Mouse (Mus musculus) embryonic fibroblast, embryonic 13.5 days (primary cell): Measurements from ENCODE around the gene Fbxo17.

Source experiments
- CTCF ChIP-seq: IDR thresholded peaks from 2 replicates; pipeline ENCODE4 v1.5.1; 2011; ENCODE audit warnings: mild to moderate bottlenecking, control low read depth, low read length, moderate library complexity, borderline replicate concordance; ENCODE audit not compliant: insufficient read depth
- POLR2A ChIP-seq: IDR thresholded peaks from 2 replicates; pipeline ENCODE4 v1.6.1; 2011; ENCODE audit warnings: low read depth, mild to moderate bottlenecking, control low read depth, low read length, moderate library complexity

DNA sequence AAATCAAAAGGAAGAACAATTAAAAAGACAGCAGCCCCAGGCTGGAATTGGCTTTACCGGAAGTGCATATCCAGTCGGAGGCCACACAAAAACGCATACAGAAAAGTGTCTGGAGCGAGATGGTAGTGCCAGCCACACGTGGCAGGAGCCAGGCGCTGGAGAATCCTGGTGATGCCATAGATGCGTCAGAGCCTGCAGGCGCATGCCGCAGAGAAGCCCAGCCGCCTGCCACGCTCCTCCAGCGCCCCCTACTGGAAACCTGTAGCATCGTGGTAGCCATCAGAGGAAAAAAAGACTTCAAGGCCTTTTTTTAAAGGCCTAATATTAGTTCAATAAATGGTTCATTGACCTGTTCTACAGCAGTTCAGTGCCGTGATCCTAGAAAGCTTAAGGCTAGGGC lies 10.0 kb downstream of the Fbxo17 start:
- TF ChIP-seq CTCF (peak; percentile 80), POLR2A (no peak)
